Mouse (Mus musculus) heart, postnatal 4 days (tissue): ENCODE data around the gene Dbndd2. TPM values are rescaled to one million over a fixed set of nuclear protein-coding genes. Genes with fewer than 3 reads are reported as not detected.
A peak's percentile ranks its signal among the peaks of the same experiment; 100 is the strongest.

Experiments
- DNase-seq: peaks from one replicate; pipeline ENCODE4 v3.0.0; 2021
- total RNA-seq, 2 experiments: library from RNA; stranded (reverse); gene quantifications; 2 replicates each; pipeline ENCODE4 v1.2.3; 2021

Dbndd2 gene
- total RNA-seq, result 10 to 100 TPM; 19.2 to 21.2 TPM

DNA sequence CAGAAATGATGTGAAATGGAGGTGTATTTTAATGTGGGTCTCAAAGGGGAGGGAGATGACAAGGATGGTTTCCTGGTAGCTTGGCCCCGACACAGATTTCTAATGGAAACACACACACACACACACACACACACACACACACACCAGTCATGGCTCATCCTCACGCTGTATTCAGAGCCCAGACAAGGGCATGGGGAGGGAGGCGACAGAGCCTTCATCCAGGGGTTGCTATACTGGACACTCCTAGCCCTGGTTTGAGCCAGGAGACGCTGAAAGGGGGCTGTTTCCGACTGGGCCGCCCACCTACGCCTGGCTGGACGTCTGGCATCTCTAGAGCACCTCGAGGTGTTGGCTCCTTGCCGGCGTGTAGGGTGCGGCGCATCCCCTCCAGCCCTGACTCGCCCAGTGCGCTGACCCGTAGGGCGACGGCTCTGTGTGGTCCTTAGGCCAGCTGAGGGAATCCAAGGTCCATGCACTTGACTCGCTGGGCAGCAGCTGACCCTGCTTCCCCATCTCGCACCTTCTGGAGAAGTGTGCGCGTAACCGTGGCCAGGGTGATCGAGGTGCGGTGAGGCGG is at the start of gene Dbndd2:
Gene Dbndd2 (plus strand): TSS at position 426 of the 577 bp plus-strand sequence.
- DNase-seq, result peak; percentile 67

DNA sequence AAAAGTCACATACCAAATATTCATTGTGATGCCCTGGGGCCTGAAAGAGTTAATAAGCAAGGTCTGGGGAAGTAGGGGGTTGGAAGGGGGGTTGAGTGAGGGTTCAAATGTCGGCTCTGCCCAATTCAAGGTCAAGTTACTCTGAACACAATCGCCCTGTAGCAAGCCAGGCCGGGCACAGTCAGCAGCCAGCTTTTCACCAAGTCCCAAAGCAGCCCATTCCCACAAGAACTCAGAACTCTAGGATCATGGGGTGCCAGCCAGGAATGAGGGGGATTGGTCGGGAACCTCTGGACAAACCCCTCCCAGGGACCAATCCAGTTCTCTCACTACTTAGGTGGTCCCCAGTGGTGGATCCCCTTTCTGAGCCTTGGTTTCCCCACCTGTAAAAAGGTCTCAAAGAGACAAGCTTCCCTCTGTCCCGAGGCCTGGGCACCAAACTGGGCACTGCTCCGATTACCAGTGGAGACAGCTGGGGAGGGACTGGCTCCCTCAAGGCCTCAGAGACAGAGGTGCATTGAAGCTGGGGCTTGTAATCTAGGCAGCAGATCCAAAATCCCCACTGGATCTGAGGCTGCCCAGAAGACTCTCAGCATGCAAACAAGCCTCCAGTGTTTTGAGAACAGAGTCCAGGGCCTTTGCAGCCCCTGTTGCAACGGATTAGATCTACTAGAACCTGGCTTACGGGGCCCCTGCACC is 49.5 kb upstream of the Dbndd2 start:
- DNase-seq, result no peak

DNA sequence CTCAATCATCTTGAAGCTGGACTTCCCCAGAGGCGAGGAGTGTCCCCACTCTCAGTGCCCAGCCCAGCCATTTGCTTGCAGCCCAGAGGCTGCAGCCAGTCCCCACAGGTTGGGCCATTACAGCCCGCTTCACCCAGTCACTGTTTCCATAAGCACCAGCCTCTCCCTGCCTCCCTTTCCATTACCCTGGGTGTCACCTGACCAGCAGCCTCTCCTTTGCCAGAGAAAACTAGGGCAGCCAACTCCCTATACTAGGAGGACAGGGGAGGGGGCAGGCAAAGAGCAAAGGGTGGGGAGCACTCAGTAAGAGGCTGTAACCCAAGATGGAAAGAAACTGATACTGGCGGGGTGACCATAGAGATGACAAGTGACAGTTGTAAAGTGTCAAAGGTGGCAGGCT is 48.9 kb upstream of the Dbndd2 start:
- no peak for DNase-seq

DNA sequence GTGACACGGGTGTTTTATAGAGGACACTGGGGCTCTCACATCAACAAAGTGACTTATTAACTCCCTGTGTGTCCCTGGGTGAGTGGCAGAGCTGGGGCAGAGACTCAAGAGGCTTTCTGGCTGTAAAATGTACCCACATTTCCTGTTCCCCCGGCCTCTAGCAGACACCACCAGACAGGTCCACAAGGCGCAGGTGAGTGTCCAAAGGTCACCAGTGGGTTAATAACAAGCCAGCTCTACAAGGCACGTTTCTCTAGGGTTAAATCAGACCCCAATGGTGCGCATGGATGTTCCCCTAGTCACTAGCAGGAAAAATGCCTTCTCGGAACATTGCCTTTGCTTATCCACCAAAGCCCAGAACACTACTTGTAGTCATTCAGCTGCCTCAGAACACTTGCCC is 48.2 kb upstream of the Dbndd2 start:
- DNase-seq, result no peak

DNA sequence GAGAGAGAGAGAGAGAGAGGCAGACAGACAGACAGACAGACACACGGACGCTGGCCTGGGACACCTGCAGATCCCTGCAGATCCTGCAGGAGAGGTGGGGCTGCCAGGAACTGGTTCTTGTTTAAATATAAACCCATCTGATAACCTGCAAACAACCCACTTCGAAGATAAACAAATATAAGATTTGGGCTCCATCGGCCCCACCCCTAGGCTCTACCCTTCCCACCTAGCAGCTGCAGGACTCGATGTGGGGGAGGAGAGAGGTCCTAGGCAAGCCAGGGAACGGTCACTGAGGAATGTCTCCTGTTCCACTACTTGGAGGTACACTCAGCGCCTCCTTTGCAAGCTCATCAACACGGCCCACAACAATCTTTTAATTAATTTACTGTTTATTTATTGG is 47.6 kb upstream of the Dbndd2 start:
- DNase-seq, result no peak

DNA sequence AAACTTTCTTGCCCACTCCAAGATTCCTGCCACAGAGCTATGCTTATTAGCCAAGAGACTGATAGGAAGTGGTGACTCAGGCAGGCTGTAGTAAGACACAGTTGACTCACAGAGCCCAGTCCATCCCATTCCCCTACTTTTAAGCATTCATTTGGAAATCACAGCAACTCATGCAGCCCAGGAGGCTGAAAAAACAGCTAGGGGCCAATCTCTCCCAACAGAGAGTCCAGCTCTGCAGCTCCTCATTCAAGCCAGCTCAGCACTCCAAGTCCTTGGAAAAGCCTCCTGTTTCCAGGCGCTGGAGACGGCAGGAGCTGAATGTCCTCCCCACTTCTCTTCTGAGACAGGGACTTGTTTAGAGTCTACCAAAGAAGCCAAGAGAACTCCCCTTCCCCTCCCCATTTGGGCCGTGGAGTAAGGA is 46.9 kb upstream of the Dbndd2 start:
- DNase-seq, result no peak

DNA sequence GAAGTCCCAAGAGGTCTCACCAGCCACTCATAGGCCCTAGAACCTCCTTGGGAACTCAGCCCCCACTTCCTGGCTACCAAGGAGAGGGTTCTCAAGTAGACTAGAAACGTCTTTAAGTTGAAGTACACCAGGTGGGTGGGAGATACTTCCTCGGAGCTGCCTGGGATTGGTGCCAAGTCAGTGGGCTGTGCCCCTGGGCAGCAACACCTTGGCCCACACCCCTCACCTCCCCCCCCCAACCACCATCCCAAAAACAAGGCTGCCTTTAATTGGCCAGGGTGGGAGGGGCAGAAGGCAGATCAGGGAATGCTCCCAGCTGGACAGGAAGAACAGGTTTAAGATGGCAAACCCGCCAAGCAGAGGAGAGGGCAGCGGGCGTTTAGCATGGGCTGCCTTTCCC is 45.6 kb upstream of the Dbndd2 start:
- no peak for DNase-seq

DNA sequence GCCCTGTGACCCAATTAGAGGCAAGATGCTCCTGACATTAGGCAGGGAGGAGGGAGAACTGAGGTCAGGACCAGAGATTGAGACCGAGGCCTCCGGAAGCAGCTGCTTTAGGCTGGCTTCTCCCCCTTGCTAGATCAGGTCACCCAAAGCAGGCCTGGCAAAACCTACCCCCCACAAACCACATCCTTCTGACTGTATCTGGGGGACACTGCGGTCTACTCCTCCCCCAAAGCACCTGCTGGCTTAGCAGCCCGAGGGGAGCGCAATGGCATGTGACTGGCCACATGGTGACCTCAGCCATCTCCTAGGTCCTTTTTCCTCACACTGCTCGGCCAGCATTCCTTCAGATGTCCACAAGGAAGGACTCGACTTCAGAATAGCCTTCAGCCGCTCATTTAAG is 44.8 kb upstream of the Dbndd2 start:
- DNase-seq, result no peak

DNA sequence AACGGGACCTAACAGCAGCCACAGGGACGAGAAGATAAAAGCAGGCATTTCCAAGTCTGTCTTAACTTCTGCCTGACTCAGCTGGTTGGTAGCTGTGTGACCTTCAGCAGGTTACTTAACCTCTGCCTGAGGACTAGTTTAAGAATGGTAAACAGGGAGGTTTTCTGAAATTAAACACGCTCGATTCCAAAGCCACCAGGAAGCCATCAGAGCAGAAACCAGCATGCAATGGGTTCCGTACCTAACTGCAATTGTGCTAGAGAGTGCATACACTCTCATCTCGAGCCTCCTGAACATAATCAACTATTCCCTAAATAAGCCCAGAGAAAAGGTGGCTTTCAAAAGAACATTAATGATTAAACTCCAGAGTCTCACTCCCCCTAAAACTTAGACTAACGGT is 44.2 kb upstream of the Dbndd2 start:
- no peak for DNase-seq

DNA sequence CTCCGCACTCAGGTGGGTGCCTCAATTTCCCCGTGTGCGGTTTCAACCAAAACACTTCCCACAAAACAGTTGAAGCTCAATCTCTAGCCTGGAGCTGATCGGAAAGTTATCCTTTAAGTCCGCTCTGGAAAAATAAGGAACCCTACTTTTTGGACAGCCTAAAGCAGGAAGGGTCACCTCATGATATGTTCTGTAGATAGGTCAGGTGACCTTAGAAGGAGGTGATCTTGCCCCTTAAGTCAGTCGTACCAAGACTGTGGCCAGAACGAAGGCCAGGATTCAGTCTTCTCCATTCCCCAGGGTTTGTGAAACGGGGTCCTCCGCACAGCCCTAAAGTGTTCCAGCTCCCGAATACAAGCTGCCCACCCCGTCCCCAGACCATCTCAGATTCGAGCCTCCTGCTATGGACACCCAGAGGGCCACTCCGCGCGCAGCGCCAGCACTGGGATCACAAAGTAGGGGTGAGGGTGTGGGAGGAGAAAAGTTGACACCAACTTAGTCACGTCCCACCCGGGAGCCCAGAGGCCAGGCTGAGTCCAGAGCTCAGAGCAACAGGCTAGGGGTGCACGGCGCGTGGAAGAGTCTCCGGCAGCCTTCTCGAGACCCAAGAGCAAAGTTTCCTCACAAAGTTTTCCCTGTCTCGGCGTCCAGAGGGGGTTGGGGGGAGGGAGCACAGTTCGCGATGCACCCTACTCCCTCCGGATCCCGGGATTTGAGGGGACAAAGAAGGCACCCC is 43.4 kb upstream of the Dbndd2 start:
- peak; percentile 50 for DNase-seq

DNA sequence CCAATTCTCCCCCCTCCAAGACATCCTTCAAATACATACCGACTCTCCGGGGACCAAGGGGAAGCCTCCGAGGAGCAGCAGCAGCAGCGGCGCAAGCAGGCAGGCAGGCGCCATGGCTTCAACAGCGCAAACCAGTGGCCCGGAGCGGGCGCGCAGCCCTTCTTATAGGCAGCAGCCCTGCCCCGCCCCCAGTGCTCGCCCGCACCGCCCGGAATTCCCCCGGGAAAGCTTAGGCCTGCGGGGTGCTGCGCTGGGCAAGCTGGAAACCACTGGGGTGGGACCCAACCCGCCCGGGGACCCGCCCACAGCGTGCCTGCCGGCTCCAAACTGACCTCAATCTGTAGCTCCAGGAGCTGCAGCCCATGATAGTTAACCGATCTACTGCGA is 42.9 kb upstream of the Dbndd2 start:
- DNase-seq, result peak; percentile 88

DNA sequence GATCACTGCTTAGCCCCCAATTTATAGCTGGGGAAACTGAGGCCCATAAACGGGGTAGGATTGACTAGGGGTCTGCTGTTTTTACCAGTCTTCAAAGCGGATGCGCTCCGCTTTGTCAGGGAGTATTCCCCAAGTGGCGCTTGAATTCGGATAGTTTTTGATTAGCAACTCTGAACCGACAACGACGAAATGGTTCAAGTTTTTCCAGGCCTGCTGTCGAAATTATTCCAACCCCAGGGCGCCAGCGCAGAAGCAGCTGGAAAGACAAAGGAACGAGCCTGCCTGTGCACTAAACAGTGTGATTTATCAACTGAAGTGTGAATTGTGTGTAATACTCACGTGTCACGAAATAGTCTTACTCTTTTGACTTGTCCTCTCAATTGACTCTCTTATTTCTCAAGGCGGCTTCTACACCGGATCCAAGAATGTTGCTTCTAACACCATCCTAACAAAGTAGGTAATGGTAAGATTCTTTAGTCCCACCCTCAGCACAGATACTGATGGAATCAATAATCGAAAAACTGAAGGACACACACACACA is 42.4 kb upstream of the Dbndd2 start, which contains the start of gene Sdc4:
Gene Sdc4 (minus strand): TSS at position 428 of the 541 bp plus-strand sequence.
- DNase-seq, result no peak

DNA sequence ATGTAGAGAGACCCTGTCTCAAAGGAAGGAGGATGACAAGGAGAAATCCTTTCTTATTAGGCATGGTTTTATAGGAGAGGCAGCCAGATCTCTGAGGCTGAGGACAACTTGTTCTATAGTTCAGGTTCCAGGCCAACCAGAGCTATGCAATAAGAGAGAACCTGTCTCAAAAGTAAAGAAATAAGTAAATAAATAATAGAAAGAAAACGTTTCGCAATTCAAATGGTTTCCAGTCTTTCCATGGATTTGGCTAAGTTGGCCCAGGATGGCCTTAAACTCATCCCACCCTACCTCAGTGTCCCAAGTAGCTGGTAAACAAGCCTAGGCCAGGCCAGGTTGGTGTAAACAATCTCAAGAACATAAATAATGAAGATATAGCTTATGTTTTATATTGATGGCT is 41.2 kb upstream of the Dbndd2 start:
- DNase-seq, result no peak

DNA sequence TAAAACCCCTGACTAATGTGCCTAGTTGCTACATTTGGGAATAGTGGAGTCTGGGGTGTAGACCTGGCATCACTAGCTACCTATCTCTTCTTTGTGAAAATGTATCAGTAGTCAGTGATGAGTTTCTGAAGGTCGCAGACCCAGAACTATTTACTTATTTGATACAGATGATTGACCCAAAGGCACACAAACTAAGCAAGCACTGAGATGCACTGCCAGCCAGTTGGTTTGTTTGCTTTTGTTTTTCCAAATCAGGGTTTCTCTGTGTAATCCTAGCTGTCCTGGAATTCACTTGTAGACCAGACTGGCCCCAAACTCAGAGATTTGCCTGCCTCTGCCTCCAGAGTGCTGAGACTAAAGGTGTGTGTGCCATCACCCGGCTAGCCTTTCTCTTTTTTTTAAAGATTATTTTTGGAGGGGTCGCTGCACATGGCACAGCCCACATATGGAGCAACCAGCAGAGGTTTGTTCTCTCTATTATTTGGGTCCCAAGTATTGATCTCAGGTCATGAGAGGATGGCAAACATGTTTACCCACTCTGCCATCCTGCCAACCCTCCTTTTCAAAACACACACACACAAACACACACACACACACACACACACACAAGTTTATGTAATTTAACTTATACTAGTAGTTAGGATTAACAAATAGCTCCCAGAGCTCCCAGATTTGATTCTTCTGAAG is 40.4 kb upstream of the Dbndd2 start:
- no peak for DNase-seq

DNA sequence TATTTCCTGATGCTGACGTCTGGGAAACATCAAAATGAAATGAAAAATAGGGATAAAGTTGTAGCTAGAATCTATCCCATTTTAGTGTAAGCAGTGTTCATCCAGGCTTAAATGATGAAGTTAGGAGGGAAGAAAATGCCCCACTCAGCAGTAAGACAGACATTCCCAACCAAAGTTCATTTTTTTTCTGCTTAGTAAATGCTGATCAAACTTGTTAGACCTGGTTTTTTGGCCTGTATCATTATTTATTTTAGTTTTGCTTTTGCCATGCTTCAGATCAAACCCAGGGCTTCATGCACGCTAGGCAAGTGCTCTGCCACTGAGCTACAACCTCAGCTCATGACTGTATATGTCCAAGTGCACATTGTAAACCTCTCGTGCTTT is 39.8 kb upstream of the Dbndd2 start:
- no peak for DNase-seq

DNA sequence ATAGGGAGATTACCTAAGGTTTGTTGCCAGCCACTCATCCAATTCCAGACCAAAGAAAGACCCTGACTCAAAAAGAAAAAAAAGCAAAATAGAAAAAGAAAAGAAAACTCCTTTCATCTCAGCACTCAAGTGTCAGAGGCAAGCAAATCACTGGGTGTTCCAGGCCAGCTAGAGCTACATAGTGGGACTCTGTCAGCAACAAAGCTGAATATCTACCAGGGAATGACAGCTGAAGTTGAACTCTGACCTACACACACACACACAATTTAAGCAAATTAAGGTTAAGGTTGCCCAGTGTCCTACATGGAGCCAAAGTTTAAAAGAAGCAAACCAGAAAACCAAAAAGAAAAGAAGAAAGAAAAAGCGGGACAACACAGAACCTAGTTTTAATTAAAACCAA is 37.8 kb upstream of the Dbndd2 start:
- DNase-seq, result no peak

DNA sequence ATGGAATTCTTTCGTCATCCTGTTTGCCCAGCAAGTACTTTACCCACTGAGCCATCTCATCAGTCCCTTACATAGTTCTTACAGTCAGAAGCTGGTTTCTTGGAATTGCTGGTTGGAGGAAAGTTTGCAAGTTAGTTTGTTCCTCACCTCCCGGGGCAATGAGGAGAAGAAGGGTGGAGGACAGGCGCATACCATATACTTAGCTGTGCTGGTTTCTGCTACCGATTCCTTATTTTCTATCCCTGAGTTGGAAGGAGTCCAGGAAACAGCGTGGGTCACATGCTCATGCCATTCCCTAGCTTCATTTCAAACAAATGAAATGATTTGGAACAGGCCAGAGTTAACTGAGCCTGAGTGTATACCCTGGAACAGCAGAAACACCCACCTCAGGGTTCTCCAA is 37.0 kb upstream of the Dbndd2 start:
- DNase-seq, result no peak

DNA sequence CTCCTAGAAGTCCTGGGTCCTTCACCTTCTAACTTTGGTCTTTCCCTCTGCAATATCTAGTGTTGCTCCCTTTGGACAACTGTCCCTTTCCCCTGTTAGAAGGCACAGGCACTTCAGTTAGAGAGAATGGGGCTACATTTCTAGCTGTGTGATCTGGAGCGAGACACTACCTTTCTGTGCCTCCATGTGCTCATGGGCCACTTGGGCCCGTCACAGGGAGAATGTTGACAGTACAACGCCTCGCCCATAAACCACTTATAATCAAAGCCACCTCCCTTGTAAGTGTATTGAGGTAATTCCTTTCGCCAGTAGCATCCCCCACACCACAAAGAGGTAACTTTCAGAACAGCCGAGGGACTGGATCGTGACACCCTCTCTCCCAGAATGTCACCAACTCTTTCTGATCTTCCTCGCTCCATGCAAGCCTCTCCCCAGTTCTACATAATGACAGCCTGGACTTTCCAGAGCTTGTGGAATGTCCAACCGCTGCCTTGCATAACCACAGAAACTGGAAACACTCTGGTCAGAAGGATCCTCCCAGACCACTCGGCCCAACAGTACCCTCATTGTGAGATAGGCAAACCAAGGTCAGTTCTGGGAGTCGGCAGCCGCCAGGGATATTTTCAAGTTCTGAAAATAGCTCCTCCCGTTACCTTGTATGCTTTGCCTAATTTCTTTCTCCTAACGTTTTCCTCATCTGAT is 36.4 kb upstream of the Dbndd2 start:
- no peak for DNase-seq

DNA sequence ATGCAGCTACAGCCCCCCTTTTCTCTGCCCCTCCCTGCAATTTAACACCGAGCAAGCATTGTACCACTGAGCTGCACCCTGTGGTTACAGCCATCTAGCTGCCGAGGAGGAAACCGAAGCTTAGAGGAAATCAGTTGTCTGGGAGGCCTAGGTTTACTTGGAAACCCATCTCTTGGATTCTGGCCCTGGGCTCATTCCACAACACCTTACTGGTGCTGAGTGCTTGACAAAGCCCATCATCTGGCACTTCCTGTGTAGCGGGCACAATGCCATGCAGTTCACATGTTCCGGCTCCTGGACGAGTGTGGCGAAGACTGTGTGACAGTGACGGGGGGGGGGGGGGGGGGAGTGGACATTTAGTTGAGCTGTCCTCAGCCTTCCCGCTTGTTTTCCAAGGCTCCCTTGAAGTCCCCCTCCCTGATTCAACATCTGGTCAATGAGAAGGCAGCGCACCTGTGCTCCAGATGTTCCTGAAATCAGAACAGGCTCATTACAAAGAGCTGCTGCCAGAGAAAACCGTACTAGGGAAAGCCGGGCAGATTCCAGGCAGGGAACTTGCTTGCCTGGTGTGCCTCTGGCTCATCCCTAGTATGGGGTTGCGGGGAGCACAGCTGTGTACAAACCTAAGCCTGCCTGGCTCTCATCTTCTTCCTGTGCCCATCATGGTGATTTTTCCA is 33.8 kb upstream of the Dbndd2 start:
- DNase-seq, result peak; percentile 82

DNA sequence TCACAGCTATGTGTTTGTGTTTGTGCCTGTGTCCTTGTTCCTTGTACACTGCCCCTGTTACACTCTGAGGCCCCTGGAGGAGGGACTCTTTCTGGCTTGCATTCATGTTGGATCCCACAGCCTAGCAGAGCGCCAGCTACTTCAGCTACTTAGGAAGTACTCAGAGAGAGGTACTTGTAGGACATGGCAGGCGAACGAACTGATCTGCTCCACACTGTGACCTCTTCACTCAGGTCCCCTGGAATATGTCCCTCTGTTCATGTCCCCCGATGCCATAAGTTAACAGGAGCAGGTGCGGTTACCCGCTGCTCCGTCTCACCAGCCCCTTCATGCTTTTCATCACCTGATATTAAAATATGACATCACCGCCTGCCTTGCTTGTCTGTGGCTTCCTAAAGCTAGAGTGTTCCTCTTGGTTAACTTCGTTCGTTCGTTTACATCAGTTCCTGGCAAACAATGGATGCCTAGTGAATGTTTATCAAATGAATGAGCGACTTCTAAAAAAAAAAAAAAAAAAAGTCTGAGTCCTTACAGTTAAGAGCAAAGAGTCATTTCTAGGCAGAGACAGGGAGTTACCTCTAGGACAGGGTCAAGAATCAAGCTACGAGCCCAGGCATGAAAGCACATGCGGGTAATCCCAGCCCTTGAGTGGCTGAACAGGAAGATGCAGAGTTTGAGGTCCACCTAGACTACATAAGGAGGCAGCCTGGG is 32.7 kb upstream of the Dbndd2 start:
- DNase-seq, result peak; percentile 51

DNA sequence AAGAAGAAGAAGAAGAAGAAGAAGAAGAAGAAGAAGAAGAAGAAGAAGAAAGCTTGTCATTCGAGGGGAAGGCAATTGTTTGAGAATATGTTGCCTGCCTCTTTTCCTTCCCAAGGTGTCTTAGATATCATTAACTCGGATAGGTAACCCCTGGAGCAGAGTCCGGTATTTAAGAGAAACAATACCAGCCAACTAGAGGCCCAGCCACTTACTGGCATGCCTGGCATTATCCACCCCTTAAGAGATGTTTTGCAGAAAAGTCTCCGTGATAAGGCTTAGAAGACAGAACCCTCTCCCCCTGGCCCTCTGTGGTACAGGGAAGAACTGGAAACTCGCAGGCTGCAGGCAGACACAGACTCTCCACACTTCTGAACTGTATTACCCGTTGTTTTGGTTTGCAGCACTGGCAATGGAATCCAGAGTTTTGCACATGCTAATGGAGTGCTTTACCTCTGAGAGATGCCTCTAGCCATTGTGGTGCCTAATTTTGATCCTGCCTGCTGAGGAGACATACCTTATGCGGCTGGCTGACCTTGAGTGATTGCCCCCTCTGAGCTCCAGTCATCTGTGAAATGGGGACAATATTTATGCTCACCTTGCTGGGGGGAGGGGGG is 31.9 kb upstream of the Dbndd2 start:
- DNase-seq, result no peak
